Comparison of ENCODE assay signal across 23 mouse cellular contexts in the genomic region with DNA sequence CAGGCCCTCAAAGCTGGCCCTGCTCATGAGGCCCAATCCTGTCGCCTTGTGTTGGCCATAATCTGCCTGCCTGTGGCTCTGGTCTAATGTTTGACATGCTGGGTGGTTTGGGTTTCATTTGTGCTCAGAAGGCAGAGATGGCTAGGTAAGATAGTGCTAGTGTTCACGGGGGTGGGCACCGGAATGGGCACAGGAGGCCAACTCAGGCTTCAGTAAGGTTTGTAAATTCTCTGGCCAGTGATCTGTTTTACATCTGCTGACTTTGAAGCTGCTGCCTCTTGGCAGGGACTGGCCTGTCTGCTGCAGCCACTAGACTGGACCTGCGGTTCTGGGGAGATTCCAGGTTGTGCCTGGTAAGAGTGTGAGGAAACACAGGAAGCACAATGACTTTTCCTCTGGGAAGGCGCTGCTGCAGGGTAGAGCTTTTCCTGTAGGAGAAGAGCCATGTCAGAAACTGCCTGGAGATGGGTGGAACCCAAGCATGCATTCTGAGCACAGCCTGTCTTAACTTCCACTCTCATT.
A peak's percentile ranks its signal among the peaks of the same experiment; 100 is the strongest.
DNase-seq lines count a peak whose midpoint lies in the region; ATAC-seq and TF ChIP-seq lines count a peak whose summit lies in the region.
"Had no signal": no experiment of that assay in that cellular context is flagged by ENCODE, and none has a peak within 500 bp of the region (broad histone marks: within the 10 kb centered on the region; RNA-seq: fewer than 3 reads in every experiment).

No protein-coding gene starts in this region.

- H3K9ac ChIP-seq in midbrain, embryonic 11.5 days (ENCODE audit: low read length): no peak overlapping the region
- H3K9ac ChIP-seq in midbrain, postnatal 0 days (replicated peaks; ENCODE audit: low read length, poor library complexity, severe bottlenecking): no peak overlapping the region
- H3K9ac ChIP-seq: embryonic facial prominence, embryonic 12.5 days; forebrain, embryonic 12.5 days had no signal

- no peaks in the 10 kb centered on the region for H3K36me3 ChIP-seq in midbrain, embryonic 11.5 days (ENCODE audit: control insufficient read depth, insufficient read depth, low read length)
- no peaks in the 10 kb centered on the region for H3K36me3 ChIP-seq in midbrain, postnatal 0 days (ENCODE audit: insufficient read depth, low read length)
- H3K36me3 ChIP-seq: embryonic facial prominence, embryonic 10.5 days; embryonic facial prominence, embryonic 12.5 days; forebrain, embryonic 10.5 days; forebrain, embryonic 12.5 days; G1E had no signal

- 89% methylated on average over 5 of the region's 5 CpGs for WGBS in midbrain, embryonic 11.5 days
- WGBS in midbrain, postnatal 0 days: 94% methylated on average over 5 of the region's 5 CpGs

- no peak overlapping the region for H3K4me2 ChIP-seq in midbrain, embryonic 11.5 days
- H3K4me2 ChIP-seq in midbrain, postnatal 0 days (ENCODE audit: low read depth, low read length, poor library complexity, severe bottlenecking): no peak overlapping the region
- H3K4me2 ChIP-seq: embryonic facial prominence, embryonic 12.5 days; forebrain, embryonic 12.5 days had no signal

- H3K4me1 ChIP-seq in midbrain, embryonic 11.5 days (ENCODE audit: control insufficient read depth, insufficient read depth, low read length): no peaks in the 10 kb centered on the region
- H3K4me1 ChIP-seq in midbrain, postnatal 0 days (ENCODE audit: insufficient read depth, low read length): no peaks in the 10 kb centered on the region
- H3K4me1 ChIP-seq: embryonic facial prominence, embryonic 10.5 days; embryonic facial prominence, embryonic 12.5 days; forebrain, embryonic 10.5 days; forebrain, embryonic 12.5 days had no signal

- H3K27me3 ChIP-seq in midbrain, embryonic 11.5 days (ENCODE audit: control insufficient read depth, insufficient read depth, low read length): no peaks in the 10 kb centered on the region
- H3K27me3 ChIP-seq in midbrain, postnatal 0 days (ENCODE audit: insufficient read depth, low read length): no peaks in the 10 kb centered on the region
- H3K27me3 ChIP-seq: CH12.LX; embryonic facial prominence, embryonic 12.5 days; forebrain, embryonic 12.5 days had no signal

- peak; percentile 28 for DNase-seq in midbrain, embryonic 11.5 days (ENCODE audit: low spot score, missing footprints)
- no peak for DNase-seq in midbrain, postnatal 0 days (ENCODE audit: low spot score)
- DNase-seq in MN1 (ENCODE audit: low spot score): peak; percentile 77
- no peak for DNase-seq in cerebellum, postnatal 25 days
- DNase-seq in frontal cortex, postnatal 36 days (ENCODE audit: low spot score in 2 of 2): no peak
- DNase-seq: adrenal gland, adult 2 months; adrenal gland, postnatal 10 days; adrenal gland, postnatal 25 days; B cell, adult 2 months; cerebellum, adult 11 months; cerebellum, adult 18-20 months; cerebellum, adult 8-10 months; cerebellum, adult 9-11 months; cerebellum, postnatal 14 days had no signal

- no peak for ATAC-seq in midbrain, embryonic 11.5 days (ENCODE audit: low FRiP score)
- ATAC-seq in midbrain, postnatal 0 days (ENCODE audit: low FRiP score): no peak
- ATAC-seq: CD4-positive, CD25-positive, alpha-beta regulatory T cell, adult 4 months; forebrain, embryonic 14.5 days; forebrain, embryonic 16.5 days had no signal

- no peak overlapping the region for H3K4me3 ChIP-seq in midbrain, embryonic 11.5 days (ENCODE audit: low read depth, low read length)
- H3K4me3 ChIP-seq in midbrain, postnatal 0 days (ENCODE audit: low read depth, low read length): no peak overlapping the region
- H3K4me3 ChIP-seq: embryonic facial prominence, embryonic 10.5 days; embryonic facial prominence, embryonic 12.5 days; forebrain, embryonic 10.5 days; forebrain, embryonic 12.5 days had no signal

- H3K27ac ChIP-seq in midbrain, embryonic 11.5 days (ENCODE audit: low read depth, low read length): no peak overlapping the region
- H3K27ac ChIP-seq in midbrain, postnatal 0 days (ENCODE audit: low read depth, low read length): no peak overlapping the region
- H3K27ac ChIP-seq: embryonic facial prominence, embryonic 10.5 days; embryonic facial prominence, embryonic 12.5 days; forebrain, embryonic 10.5 days; forebrain, embryonic 12.5 days had no signal

- TF ChIP-seq CTCF in midbrain, postnatal 0 days (IDR thresholded peaks at IDR 0.05): no peak

- no peaks in the 10 kb centered on the region for H3K9me3 ChIP-seq in midbrain, embryonic 11.5 days (ENCODE audit: control insufficient read depth, low read length)
- no peaks in the 10 kb centered on the region for H3K9me3 ChIP-seq in midbrain, postnatal 0 days (ENCODE audit: low read length)
- H3K9me3 ChIP-seq: embryonic facial prominence, embryonic 10.5 days; embryonic facial prominence, embryonic 12.5 days; forebrain, embryonic 10.5 days; forebrain, embryonic 12.5 days; G1E had no signal

Comparison
In these comparisons a context has a peak if more than half of its experiments do, and no peak if none do; other contexts are left out.
1. DNase-seq: peak in midbrain, embryonic 11.5 days (single experiment) and MN1 (single experiment); none in midbrain, postnatal 0 days (single experiment), cerebellum, postnatal 25 days (0 of 2) and frontal cortex, postnatal 36 days (0 of 2).